Mouse (Mus musculus): ENCODE measurements around the gene Spdye4b.
"Not testable (repeated sequence)": the region's sequence is repeated elsewhere in the genome, so short reads cannot be mapped to it uniquely, and the experiment has no call there.

Gene Spdye4b

GRCm38 (mm10) chr5:143180255-143181076, at the start of gene Spdye4b, which contains the start of gene Rbak:
TSS of gene Spdye4b (plus strand) at chr5:143181017.
TSS of gene Rbak (minus strand) at chr5:143180775.
- DNase-seq (ENCODE audit: low read depth, low spot score) = peak; percentile 94

GRCm38 (mm10) chr5:143132935-143133514, 47.8 kb upstream of the Spdye4b start:
- DNase-seq (ENCODE audit: low read depth, low spot score) = no peak

GRCm38 (mm10) chr5:143134216-143135010, 46.4 kb upstream of the Spdye4b start:
- DNase-seq (ENCODE audit: low read depth, low spot score) = not testable (repeated sequence)

DNA sequence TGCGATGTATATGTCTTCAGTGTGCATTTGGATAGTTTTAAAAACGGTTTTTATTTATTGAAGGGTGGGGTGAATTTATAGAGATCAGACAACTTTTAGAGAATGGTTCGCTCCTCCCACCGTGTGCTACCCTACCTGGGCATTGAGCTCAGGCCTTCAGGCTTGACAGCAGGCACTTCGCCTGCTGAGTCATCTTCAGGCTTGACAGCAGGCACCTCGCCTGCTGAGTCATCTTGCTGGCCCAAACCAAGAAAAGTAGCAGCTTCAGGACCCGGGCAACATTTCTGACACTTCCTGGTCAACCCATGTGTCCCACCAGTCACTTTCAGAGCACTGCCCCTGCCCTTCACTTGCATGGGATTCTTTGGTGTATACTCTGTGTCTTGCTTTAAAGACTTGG, 45.8 kb upstream of the Spdye4b start:
- DNase-seq (ENCODE audit: low read depth, low spot score) = no peak

DNA sequence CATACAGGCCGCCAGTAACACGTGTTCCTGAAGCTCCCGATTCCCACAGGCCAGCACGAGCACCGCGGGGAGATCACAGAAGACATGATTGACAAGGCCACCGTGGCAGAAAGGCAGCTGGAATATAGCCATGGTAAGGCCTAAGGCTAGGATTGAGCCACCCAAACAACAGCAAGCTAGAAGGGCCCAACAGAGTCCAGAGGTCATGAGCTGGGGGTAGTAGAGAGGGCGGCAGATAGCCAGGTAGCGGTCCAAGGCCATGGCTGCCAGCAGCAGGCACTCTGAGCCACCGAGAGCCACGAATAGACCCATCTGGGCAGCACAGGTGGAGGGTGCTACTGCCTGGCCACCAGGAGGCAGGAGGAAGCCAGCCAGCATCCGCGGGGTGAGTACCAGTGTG, 43.2 kb upstream of the Spdye4b start:
- no peak for DNase-seq (ENCODE audit: low read depth, low spot score)

- DNase-seq (ENCODE audit: low read depth, low spot score) = no peak
Measured at GRCm38 (mm10) chr5:143147481-143147880, 33.3 kb upstream of the Spdye4b start, which contains the start of gene Olfr718-ps1. TSS of gene Olfr718-ps1 (minus strand) at chr5:143147581.

- no peak for DNase-seq (ENCODE audit: low read depth, low spot score)
Measured at GRCm38 (mm10) chr5:143148661-143149060, 32.2 kb upstream of the Spdye4b start.

- no peak for DNase-seq (ENCODE audit: low read depth, low spot score)
Measured at GRCm38 (mm10) chr5:143149536-143149935, 31.3 kb upstream of the Spdye4b start.

- no peak for DNase-seq (ENCODE audit: low read depth, low spot score)
Measured at GRCm38 (mm10) chr5:143150044-143150443, 30.8 kb upstream of the Spdye4b start.

- no peak for DNase-seq (ENCODE audit: low read depth, low spot score)
Measured at GRCm38 (mm10) chr5:143153756-143154155, 27.1 kb upstream of the Spdye4b start.

DNA sequence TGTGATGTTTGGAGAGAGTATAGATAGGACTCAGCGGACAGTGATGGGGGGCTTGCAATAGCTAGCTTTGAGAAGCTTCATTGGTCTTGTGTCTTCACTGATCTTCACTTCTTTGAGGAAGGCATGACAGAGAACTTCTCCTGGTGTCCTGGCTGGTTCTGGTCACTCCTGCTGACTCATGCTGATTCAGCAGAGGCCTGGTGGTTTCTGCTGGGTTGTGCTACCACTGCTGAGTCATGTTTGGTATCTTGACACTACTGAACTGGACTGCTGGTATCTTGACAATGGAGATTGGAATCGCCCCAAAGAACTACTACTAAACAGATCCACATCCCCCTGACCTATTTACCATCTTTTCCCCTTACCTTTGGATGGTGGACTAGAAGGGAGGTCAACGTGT, 25.3 kb upstream of the Spdye4b start:
- DNase-seq (ENCODE audit: low read depth, low spot score) = no peak

GRCm38 (mm10) chr5:143165508-143166070, 15.2 kb upstream of the Spdye4b start:
- no peak for DNase-seq (ENCODE audit: low read depth, low spot score)

DNA sequence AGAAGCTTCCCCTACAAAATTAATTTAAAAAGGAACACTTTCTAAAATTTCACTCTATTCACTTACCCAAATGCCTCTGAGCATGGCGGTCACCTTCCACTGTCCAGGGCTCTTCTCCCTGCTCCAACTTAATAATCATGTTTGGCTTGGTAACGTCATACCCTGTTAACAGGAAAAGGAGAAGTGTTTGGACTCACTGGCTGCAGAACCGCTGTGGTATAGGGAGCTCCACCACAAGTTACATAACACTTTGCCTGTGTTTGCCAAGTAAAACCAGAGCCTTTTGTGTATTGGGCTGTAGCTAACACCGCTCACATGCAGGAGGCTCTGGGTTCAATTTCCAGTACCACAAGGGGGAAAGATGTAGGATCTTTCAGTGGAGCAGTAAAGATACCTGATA, 4.8 kb upstream of the Spdye4b start:
- no peak for DNase-seq (ENCODE audit: low read depth, low spot score)

DNA sequence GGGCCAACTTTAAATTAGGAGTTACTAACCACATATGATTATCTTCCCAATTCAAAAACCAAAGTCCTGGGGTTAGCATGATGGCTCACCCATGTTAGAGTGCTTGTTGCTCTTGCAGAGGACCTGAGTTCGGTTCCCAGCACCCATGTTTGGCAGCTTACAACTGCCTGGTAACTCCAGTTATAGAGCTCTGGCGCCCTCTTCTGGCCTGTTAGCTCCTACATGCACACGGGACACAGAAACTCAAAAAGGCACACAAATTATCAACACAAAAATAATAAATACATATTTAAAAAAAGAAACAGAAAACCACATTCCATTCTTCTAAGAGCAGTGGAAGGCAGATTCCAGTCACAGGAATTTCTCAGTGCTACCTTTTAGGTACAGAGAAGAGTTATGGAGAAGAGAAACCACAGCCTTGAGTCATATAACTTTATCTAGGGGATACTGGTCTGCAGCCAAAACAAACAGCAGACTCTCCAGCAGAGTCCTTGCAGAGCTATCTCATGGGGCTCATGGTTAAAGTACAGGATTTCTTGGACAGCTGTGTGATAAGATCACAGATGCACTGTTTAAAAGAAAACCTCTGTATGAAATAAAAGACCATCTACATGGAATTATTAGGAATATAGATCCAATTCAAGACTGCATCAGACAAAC, 3.1 kb upstream of the Spdye4b start:
- no peak for DNase-seq (ENCODE audit: low read depth, low spot score)

DNA sequence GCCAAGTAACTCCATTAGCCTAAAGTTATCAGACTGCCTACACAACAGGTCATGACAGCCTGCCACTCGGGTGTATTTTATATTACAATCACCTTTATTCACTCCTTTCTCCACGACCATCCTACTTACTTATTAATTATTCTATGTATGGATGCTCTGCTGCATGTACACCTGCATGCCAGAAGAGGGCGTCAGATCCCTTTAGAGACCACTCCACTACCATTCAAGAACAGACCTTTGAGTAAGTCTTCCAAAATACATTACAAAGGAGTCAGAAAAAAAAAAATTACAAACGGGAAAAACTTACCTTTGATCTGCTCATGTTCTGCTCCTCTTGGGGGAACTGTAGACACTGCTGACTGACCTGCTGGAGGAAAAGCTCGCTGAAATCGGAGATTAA, 1.6 kb upstream of the Spdye4b start:
- DNase-seq (ENCODE audit: low read depth, low spot score) = no peak

DNA sequence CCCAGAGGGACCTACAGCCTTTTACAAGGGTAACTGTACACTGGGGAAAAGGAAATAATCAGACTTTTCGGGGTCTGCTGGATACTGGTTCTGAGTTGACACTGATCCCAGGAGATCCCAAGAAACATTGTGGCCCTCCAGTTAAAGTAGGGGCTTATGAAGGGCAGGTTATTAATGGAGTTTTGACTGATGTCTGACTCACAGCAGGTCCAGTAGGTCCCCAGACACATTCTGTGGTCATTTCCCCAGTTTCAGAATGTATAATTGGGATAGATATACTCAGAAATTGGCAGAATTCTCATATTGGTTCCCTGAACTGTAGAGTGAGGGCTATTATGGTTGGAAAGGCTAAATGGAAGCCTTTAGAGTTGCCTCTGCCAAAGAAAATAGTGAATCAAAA, 7.2 kb downstream of the Spdye4b start:
- DNase-seq (ENCODE audit: low read depth, low spot score) = not testable (repeated sequence)

GRCm38 (mm10) chr5:143192806-143193205, 12.0 kb downstream of the Spdye4b start:
- DNase-seq (ENCODE audit: low read depth, low spot score) = no peak

DNA sequence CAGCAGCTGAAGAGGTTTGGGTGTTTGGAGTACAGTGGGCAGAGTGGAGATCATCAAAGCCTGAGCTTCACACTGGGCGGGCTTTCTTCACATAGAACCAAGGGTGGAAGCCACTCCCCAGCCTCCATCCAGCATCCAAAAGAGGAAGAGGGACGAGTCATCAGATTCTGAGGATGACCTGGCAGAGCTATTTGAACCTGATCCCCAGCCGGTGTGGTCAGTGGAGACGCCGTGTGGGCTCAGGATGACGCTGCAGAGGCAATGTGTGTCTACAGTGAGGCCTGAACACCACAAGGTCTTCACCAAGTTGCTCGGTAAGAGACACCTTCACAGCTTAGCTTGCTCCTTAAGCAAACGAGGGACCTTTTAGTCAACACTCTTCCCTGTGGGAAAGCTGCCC, 13.9 kb downstream of the Spdye4b start:
- DNase-seq (ENCODE audit: low read depth, low spot score) = not testable (repeated sequence)

DNA sequence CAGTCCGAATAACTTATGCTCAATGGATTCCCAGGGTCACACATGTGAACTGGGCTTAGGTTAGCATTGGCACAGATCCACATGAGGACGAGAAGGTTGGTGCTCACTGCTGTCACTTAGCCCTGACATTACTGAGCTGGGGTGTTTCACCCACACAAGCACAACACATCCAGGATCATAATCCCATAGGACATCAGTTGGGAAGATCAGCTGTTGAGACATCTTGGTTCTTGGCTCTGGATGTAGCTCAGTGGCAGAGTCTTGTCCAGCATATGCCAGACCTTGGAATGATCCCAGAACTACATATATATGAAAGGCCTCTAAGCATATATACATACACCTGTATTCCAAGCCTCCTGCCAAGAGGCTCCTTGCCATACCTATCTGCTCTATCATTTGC, 14.3 kb downstream of the Spdye4b start:
- no peak for DNase-seq (ENCODE audit: low read depth, low spot score)

- DNase-seq (ENCODE audit: low read depth, low spot score) = no peak
Measured at GRCm38 (mm10) chr5:143196506-143196905, 15.7 kb downstream of the Spdye4b start.

GRCm38 (mm10) chr5:143205015-143205414, 24.2 kb downstream of the Spdye4b start:
- no peak for DNase-seq (ENCODE audit: low read depth, low spot score)
